Mouse (Mus musculus): Measurements from ENCODE around the gene Cpn1. TPM values are rescaled to one million over a fixed set of nuclear protein-coding genes. Genes with fewer than 3 reads are reported as not detected.

Gene Cpn1
- polyA plus RNA-seq, 1 experiment: 0.15 TPM

DNA sequence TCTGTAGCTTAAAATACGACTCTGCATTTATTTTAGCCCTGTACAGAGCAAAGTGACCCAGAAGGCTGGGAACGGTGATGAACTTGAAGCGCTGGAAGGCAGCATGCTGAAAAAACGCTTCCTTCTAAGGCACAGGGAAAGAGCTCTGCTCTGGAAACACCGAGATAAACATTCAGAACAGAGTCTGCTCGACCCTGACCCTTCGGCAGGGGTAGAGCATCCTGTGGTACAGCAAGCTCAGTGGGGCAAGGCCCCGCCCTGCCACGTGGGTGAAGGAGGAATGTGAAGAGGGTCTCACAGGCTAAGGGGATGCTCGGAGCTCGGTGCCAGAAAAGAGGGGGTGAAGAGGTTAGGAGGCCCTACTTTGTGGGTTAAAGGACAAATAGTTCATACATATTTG, 48.0 kb downstream of the Cpn1 start:
- TF ChIP-seq CTCF (IDR thresholded peaks at IDR 0.05; ENCODE audit: borderline replicate concordance, extremely low read depth, insufficient read depth, insufficient read length) (no peak), POLR2A (IDR thresholded peaks at IDR 0.05; ENCODE audit: borderline replicate concordance, extremely low read depth, insufficient read depth, insufficient read length, poor library complexity, severe bottlenecking) (no peak)
- DNase-seq (ENCODE audit: low read depth): no peak

DNA sequence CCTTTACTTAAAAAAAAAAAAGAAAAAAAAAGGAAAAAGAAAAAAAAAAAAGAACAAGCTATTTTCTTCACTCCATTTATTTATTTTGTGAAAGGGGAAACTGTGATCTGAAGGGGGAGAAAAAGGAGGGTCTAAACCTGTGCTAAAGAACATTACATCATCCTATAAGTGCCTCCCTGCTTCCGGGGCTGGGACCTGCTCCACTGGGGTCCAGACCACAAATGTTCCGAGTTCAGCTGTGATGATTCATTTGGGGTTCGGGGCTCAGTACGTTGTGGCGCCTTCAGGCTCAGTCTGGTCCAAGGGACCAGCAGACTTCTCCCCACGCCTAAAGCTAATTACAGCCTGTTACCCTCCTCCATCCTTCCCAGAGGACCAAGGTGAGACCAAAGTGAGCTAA, 55.4 kb downstream of the Cpn1 start:
- no peak for DNase-seq (ENCODE audit: low read depth)
- no peak for TF ChIP-seq POLR2A (IDR thresholded peaks at IDR 0.05; ENCODE audit: borderline replicate concordance, extremely low read depth, insufficient read depth, insufficient read length, poor library complexity, severe bottlenecking)

DNA sequence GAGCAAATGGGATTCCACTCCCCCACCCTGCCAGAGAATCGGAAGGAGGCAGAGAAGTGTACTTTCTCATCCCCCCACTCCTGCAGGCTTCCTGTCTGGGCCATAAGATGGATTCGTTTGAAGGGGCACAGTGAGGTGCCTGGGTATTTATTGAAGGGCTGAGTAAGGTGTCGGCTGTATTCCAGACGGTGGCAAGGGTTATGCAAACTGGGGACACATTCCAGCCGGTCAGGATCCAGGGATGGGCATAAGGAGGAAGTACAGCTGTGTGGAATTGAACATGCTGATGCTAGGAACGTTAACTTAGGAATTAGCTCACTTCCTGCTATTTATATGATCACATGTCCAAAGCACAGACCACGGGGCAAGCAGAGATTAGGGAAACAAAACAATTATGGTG, 56.0 kb downstream of the Cpn1 start:
- no peak for DNase-seq (ENCODE audit: low read depth)
- TF ChIP-seq POLR2A (IDR thresholded peaks at IDR 0.05; ENCODE audit: borderline replicate concordance, extremely low read depth, insufficient read depth, insufficient read length, poor library complexity, severe bottlenecking): no peak
- no peak for TF ChIP-seq CTCF (IDR thresholded peaks at IDR 0.05; ENCODE audit: borderline replicate concordance, extremely low read depth, insufficient read depth, insufficient read length)

DNA sequence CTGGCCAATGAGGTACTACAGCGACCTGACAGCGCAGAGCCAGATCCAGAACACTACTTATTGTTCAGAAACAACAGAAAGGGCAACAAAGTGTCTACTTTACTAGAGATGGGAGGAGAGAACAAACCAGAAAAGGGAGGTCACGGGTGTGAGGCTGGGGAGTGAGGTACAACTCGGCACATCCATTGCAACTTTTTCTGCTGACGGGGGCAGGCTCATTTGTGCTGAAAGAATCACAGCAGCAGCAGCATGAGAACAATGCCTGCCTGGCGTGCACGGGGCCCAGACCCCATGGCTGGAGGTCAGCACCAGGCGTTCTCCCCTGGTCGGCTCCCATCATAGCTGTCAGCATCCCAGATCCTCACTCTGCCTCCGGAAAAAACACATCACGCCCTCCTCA, 56.5 kb downstream of the Cpn1 start:
- DNase-seq (ENCODE audit: low read depth): no peak
- TF ChIP-seq POLR2A (IDR thresholded peaks at IDR 0.05; ENCODE audit: borderline replicate concordance, extremely low read depth, insufficient read depth, insufficient read length, poor library complexity, severe bottlenecking) (no peak), CTCF (IDR thresholded peaks at IDR 0.05; ENCODE audit: borderline replicate concordance, extremely low read depth, insufficient read depth, insufficient read length) (no peak)

DNA sequence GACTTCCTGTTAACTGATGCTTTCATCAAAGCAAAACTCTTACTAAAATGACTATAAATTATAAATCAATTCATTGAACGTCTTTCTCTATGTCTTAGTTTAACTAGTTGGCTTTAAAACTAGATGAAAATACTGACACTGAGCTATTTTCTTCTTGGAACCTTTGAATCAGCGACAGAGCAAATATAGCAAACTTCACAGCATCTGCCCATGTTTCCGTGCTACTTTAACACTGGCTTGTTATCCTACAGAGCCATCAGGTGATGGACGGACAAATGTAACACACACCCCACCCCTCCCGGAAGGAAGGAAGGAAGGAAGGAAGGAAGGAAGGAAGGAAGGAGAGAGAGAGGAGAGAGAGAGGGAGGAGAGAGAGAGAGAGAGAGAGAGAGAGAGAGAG, 58.4 kb downstream of the Cpn1 start:
- TF ChIP-seq POLR2A (IDR thresholded peaks at IDR 0.05; ENCODE audit: borderline replicate concordance, extremely low read depth, insufficient read depth, insufficient read length, poor library complexity, severe bottlenecking) (no peak), CTCF (IDR thresholded peaks at IDR 0.05; ENCODE audit: borderline replicate concordance, extremely low read depth, insufficient read depth, insufficient read length) (no peak)

DNA sequence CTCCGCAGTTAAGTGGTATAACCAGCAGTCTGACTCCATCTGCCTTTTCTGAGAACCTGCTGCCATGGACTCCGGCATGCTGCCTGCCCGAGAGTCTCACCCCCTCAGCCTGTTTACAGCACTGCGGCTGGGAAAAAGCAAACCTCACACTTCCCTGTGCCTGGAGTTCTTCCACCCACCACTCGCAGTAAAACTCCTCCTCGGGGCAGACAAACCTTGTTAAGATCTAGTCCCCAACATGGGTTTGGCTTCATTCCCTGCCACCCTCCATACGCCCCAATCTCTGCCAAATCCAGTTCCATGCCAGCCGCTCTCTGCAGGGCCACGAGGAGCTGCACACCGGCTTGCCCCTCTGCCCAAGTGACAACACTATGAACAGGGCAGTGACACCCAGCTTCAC, 59.3 kb downstream of the Cpn1 start:
- peak; percentile 59 for DNase-seq (ENCODE audit: low read depth)
- TF ChIP-seq CTCF (IDR thresholded peaks at IDR 0.05; ENCODE audit: borderline replicate concordance, extremely low read depth, insufficient read depth, insufficient read length) (no peak), POLR2A (IDR thresholded peaks at IDR 0.05; ENCODE audit: borderline replicate concordance, extremely low read depth, insufficient read depth, insufficient read length, poor library complexity, severe bottlenecking) (no peak)

More for the DNA sequence above, 58.4 kb downstream of the Cpn1 start:
- DNase-seq (ENCODE audit: low read depth): no peak

DNA sequence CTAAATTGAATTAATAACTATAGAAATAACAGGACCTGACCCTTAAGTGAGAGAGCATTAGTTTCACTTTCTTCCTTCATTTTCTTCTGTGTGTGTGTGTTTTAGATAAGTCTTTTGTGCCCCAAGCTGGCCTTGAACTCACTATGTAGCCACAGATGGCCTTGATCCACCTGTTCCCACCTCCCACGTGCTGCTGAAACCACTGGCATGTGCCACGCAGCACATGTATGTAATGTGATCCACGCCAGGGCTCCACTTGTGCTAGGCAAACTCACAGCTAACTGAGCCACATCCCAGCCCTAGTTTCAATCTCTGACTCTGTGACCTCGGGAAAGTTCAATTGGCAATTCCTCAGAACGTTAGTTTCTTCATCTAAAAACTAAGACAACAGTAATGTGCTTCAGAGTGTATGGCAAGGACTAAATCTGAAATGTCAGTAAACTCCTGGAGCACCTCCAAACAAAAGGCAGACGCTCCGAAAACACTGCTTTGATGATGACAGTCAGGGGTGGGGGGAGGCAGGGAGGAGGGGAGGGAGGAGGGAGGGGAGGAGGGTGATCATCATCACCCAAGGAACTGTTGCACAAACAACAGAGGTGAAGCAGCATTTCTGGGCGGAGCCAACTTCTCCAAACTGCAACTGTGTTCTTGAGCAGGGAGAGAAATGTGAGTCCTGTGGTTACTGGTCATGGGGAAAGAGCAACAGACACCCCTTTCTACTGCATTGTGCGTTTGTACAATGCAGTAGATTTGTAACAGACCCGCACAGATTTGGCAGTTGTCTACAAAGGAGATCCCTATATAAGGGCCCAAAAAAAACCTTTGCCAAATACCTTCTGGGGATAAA, 60.0 kb downstream of the Cpn1 start:
- TF ChIP-seq CTCF (IDR thresholded peaks at IDR 0.05; ENCODE audit: borderline replicate concordance, extremely low read depth, insufficient read depth, insufficient read length) (no peak), POLR2A (IDR thresholded peaks at IDR 0.05; ENCODE audit: borderline replicate concordance, extremely low read depth, insufficient read depth, insufficient read length, poor library complexity, severe bottlenecking) (no peak)
- no peak for DNase-seq (ENCODE audit: low read depth)

DNA sequence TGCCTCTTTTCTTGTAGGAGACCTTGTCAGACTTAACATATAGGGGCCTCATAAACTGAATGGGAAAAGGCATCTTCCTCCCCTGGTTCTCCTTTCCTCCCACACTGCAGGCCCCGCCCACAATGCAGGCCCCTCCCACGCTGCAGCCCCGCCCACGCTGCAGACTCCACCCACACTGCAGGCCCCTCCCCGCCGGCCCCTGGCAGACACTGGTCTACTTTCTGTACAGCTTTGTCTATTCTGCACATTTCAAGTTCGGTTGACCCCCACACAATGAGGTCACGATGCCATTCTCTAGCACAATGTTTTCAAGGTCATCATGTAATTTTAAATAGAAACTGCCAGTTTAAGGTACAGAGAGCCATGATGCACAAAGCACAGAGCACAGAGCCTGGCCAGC, 62.0 kb downstream of the Cpn1 start:
- no peak for TF ChIP-seq CTCF (IDR thresholded peaks at IDR 0.05; ENCODE audit: borderline replicate concordance, extremely low read depth, insufficient read depth, insufficient read length)
- TF ChIP-seq POLR2A (IDR thresholded peaks at IDR 0.05; ENCODE audit: borderline replicate concordance, extremely low read depth, insufficient read depth, insufficient read length, poor library complexity, severe bottlenecking): no peak
- DNase-seq (ENCODE audit: low read depth): no peak

DNA sequence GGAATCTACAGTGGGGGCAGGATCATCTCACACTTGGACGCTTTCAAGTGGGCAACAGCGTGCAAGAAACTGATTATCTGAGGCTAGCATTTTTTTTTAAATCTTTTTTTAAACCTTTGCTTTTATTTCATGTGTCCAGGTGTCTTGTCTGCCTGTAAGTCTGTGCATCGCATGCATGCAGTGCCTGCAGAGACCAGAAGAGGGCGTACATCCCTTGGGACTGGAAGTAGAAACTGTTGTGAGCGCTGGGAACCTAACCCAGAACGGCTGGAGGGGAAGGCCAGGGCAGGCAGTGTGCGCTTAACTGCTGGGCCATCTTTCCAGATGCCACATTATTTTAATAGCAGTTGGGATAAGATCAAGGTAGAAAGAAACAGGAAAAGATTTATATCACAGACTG, 63.4 kb downstream of the Cpn1 start:
- TF ChIP-seq CTCF (IDR thresholded peaks at IDR 0.05; ENCODE audit: borderline replicate concordance, extremely low read depth, insufficient read depth, insufficient read length) (peak; percentile 15; the same call in 1 of the 2 replicates), POLR2A (IDR thresholded peaks at IDR 0.05; ENCODE audit: borderline replicate concordance, extremely low read depth, insufficient read depth, insufficient read length, poor library complexity, severe bottlenecking) (no peak)
- DNase-seq (ENCODE audit: low read depth): no peak

DNA sequence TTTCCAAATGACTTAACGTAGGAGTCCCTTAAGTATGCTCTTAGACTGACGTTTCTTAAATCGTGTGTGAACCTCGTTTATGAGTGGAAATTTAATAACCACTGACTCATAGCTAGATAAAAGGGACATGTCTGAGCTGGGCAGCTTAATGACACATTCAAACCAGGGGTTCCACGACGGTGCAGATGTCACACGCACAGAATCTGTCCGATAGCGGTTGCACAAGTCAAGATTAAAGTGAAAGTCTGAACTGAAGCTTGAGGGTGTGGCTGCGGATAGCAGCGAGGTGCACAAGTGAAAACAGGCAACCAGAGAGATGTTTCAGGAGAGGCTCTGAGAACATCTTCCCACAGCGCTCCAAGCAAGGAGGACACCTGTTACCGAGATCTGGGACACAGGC, 64.9 kb downstream of the Cpn1 start:
- TF ChIP-seq POLR2A (IDR thresholded peaks at IDR 0.05; ENCODE audit: borderline replicate concordance, extremely low read depth, insufficient read depth, insufficient read length, poor library complexity, severe bottlenecking): no peak
- no peak for TF ChIP-seq CTCF (IDR thresholded peaks at IDR 0.05; ENCODE audit: borderline replicate concordance, extremely low read depth, insufficient read depth, insufficient read length)
- no peak for DNase-seq (ENCODE audit: low read depth)

DNA sequence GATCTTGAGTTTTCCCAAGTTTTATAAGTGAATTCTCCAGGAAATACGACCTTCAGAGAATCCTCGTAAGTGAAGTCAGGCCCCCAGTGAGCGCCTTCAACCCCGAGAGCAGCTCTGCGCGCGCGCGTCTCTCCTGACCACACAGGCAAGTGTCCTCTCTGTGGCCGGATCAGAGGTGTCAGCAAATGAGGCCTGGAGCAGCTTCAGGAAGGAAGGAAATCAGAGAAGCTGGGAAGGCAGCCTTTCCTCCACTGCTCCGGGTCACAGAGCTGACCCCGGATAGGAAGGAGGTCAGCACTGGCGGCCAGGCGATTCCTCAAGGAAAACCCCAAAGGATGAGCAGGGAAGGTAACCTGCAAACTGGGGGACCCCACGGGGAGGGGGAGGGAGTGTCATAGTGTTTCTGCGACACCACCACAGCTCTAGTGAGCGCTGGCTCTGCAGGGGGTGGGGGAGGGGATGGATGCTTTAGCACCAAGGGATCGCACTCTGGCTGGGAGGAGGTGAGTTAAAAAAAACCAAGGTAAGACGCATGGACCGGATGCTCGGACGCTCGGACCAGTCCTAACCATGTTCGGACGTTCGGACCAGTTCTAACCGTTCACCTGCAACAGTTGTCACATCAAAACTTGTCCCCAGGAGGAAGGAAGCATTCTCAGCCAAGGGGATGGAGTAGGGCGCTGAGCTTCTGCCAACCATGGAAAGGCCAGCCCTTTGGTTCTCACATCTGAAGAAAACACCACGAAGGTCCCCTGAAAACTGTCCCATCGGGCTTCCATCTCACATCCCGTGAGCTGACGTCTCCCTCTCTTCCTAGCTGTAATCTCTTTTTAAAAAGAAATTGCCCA, 65.7 kb downstream of the Cpn1 start:
- TF ChIP-seq CTCF (IDR thresholded peaks at IDR 0.05; ENCODE audit: borderline replicate concordance, extremely low read depth, insufficient read depth, insufficient read length) (no peak), POLR2A (IDR thresholded peaks at IDR 0.05; ENCODE audit: borderline replicate concordance, extremely low read depth, insufficient read depth, insufficient read length, poor library complexity, severe bottlenecking) (no peak)
- DNase-seq (ENCODE audit: low read depth): no peak
